Mouse (Mus musculus) kidney, adult 9 months (tissue): ENCODE measurements at regions not wholly inside any gene's neighbourhood (a gene's known extent, or its start where the extent isn't known, plus 50 kb on each side); places are given as distances from the start of the nearest gene placed in this dataset.

Experiments used
- DNase-seq: peaks from one replicate; pipeline ENCODE4 v3.0.0; 2022

DNA sequence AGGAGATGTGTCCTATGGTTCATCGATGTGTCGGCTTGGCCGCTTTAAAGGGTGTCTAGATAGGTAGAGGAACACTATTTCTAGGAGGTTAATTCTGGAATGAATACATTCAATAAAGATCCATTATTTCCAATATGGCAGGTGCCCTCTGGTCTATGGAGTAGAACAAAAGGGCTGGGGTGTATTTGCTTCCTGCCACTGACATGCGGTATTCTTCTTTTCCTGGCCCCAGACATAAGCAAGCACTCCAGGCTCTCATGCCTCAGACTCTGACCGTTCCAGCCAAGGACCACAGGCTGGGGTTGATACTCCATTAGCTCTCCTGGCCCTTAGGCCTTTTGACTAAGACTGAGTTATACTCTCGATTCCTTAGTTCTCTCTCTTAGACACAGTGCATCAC, 323.0 kb downstream of the Etnk1 start:
- DNase-seq: no peak

DNA sequence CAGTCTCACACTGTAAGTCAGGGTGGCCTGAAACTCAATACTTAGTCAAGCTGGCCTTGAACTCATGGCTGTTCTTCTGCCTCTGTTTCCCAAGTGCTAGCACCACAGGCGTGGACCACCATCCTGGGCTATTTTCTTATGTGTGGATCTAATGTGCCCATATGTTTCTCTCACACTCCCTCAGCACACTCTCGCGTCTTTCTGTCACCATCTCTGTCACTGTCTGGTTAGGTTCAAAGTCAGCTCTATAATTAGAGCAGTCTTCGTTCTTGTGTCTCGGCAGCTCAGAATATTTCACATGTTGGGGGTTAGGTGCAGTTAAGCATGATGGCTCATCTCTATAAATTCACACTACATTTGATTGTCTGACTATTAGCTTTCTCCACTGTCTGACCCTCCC, 324.4 kb downstream of the Etnk1 start:
- no peak for DNase-seq

DNA sequence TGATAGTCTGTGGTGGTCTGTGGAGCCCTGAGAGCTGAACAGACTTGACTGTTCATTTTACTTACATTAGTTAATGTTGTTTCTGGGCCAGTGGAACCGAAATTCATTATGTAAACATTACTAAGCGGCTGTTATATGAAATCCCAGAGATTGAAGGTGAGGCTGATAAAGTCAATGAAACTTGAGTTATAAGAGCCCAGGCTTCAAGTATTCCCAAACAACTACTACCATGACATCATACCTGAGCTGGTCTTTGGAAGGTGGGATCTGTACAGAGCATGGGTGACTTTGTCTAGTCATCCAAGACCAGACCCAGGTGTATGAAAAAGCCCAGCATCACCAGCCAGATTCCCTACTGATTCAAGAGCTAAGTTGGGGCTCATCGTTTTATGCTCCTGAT, 326.5 kb downstream of the Etnk1 start:
- DNase-seq: no peak

- no peak for DNase-seq
These were observed 327.3 kb downstream of the Etnk1 start for GRCm38 (mm10) chr6:143494341-143494740.

- no peak for DNase-seq
These were observed 327.9 kb downstream of the Etnk1 start for GRCm38 (mm10) chr6:143494886-143495285.

GRCm38 (mm10) chr6:143498764-143499163, 331.7 kb downstream of the Etnk1 start:
- DNase-seq: no peak

DNA sequence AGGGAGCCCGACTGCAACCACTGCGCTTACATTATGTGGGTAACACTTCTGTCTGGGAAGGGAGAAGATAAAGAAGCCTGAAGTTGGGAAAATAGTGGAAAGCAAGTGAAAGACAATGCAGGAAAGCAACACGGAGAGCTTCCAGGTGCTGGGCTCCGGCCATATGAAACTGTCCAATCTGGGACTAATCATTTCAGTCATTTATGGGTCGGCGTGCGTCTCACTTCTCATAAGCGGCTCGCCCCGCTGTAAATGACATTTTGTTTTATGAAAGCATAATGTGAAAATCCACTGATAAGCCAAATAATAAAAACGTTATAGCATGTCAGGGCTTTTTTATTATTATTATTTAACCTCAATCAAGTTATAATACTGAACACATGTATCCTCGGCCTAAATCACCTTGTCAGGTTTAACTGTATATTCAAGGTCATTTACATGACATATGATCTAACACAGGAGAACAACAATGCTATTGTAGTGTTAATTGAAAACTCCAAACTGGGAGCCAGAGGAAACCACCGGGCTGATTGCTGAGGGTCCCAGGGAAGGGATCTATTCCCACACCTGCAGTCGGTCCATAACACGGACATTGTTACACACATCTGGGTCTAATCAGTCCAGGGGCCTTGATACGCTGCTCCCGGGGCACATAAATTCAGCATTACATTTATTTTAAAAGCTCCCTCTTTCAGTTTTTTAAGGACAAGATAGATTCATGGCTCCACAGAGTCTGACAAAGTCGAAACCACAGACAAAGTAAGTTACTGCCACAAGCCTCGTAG, 332.4 kb downstream of the Etnk1 start:
- no peak for DNase-seq

- no peak for DNase-seq
These were observed 335.8 kb downstream of the Etnk1 start for GRCm38 (mm10) chr6:143502803-143503202.

DNA sequence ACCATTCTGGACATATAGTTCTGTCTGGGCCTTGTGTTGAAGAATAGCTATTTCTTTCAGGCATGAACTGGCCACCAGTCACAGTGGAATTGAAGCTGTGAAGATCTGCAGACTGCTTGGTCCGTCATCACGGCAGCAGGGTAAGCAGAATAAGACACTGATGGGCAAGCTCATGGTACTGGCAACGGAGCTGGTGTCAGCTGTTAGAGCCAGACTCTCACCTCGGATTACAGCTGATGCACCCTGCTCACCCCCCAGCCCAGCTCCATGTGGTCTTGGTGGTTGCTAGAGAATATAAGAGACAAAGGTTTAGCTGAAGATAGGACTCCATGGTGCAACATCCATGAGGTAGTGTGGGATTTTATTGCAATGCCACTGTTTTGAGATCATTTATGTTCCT, 336.9 kb downstream of the Etnk1 start:
- no peak for DNase-seq

- DNase-seq: no peak
These were observed 346.4 kb downstream of the Etnk1 start for GRCm38 (mm10) chr6:143513459-143513858.

DNA sequence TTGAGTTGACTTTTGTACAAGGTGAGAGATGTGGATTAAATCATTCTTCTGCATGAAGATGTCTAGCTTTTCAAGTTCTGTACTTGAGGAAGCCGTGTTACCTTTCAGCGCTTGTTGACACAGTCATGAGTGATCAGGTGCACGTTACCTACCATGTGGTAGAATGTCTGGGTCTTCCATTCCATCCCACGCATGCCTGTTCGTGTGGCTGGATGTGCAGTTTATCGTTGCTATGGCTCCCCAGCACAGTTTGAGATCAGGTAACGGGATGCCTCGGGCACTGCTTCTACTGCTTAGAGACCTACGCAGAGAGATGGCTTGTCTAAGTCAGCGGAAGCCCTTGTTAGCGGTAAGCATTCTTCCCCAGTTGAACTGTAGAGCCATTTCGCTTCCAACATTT, 348.1 kb downstream of the Etnk1 start:
- no peak for DNase-seq

- no peak for DNase-seq
These were observed 349.7 kb downstream of the Etnk1 start for GRCm38 (mm10) chr6:143516746-143517145.

GRCm38 (mm10) chr6:143518476-143518875, 351.5 kb downstream of the Etnk1 start:
- DNase-seq: no peak

- DNase-seq: no peak
These were observed 352.6 kb downstream of the Etnk1 start for GRCm38 (mm10) chr6:143519668-143520067.

GRCm38 (mm10) chr6:143525092-143525491, 358.1 kb downstream of the Etnk1 start:
- no peak for DNase-seq

GRCm38 (mm10) chr6:143528898-143529297, 361.9 kb downstream of the Etnk1 start:
- no peak for DNase-seq

GRCm38 (mm10) chr6:143530372-143531224, 363.6 kb downstream of the Etnk1 start:
- DNase-seq: peak; percentile 48

GRCm38 (mm10) chr6:143531477-143531876, 364.5 kb downstream of the Etnk1 start:
- DNase-seq: no peak

GRCm38 (mm10) chr6:143532380-143532779, 365.4 kb downstream of the Etnk1 start:
- DNase-seq: no peak

- no peak for DNase-seq
These were observed 368.2 kb downstream of the Etnk1 start for GRCm38 (mm10) chr6:143535265-143535664.

- no peak for DNase-seq
These were observed 368.7 kb downstream of the Etnk1 start for GRCm38 (mm10) chr6:143535726-143536125.

GRCm38 (mm10) chr6:143536525-143537293, 369.7 kb downstream of the Etnk1 start:
- DNase-seq: no peak

GRCm38 (mm10) chr6:143547406-143547903, 380.4 kb downstream of the Etnk1 start:
- DNase-seq: no peak
